Mouse (Mus musculus): ENCODE results near the gene Arid1b. TPM values are rescaled to one million over a fixed set of nuclear protein-coding genes. Genes with fewer than 3 reads are reported as not detected.
A peak's percentile ranks its signal among the peaks of the same experiment; 100 is the strongest.

Gene Arid1b
- polyA plus RNA-seq, 1 experiment from 2014 or later: 7.2 TPM

DNA sequence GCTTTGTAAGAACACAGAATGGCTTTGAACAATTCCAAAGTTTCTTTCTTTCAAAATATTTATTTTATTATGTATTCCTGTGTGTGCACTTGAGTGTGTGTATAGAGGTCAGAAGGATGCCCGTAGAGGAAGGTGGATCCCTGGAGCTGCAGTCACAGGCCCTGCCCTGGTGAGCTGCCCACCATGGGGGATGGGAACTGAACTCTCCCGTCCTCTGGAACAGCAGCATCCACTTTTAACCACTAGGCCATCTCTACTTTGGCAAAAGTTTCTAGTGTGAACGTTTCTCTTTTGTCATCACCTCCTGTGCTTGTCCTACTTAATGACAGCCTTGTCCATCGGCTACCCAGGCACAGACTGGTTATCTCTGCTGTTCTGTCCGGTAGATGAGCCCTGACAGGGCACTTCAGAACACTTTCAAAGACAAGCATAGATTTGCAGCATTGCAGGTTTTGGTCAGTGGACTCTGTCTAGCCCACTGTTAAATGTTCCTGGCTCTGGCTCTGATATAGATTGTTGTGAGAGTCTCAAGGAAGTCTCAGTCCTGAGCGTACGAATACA is 56.9 kb downstream of the Arid1b start:
- Histone ChIP-seq H3K4me1 (ENCODE audit: insufficient read depth, low read depth, low read length) (peaks cover 2% of the 10 kb centered on the region; the same call in 1 of the 2 replicates), H3K9me3 (ENCODE audit: low read length) (no peaks in the 10 kb centered on the region), H3K27me3 (replicated peaks; ENCODE audit: insufficient read depth, low read length) (no peaks in the 10 kb centered on the region), H3K36me3 (ENCODE audit: insufficient read depth, low read length) (no peaks in the 10 kb centered on the region), H3K27ac (ENCODE audit: low read length) (no peak overlapping the region), H3K4me2 (replicated peaks; ENCODE audit: low read depth, low read length) (no peak overlapping the region), H3K4me3 (ENCODE audit: low read depth, low read length) (no peak overlapping the region), H3K9ac (replicated peaks; ENCODE audit: low read depth) (no peak overlapping the region)
- 62% methylated on average over 7 of the region's 7 CpGs for WGBS
- DNase-seq (ENCODE audit: low spot score) (no peak), ATAC-seq (no peak)
- TF ChIP-seq CTCF (IDR thresholded peaks at IDR 0.05) (no peak), EP300 (IDR thresholded peaks at IDR 0.05) (no peak)

- Histone ChIP-seq H3K27me3 (replicated peaks; ENCODE audit: insufficient read depth, low read length) (no peaks in the 10 kb centered on the region), H3K9me3 (ENCODE audit: low read length) (no peaks in the 10 kb centered on the region)
- 40% methylated on average over 10 of the region's 10 CpGs for WGBS
Measured at GRCm38 (mm10) chr17:5052091-5052799, 58.1 kb downstream of the Arid1b start.

DNA sequence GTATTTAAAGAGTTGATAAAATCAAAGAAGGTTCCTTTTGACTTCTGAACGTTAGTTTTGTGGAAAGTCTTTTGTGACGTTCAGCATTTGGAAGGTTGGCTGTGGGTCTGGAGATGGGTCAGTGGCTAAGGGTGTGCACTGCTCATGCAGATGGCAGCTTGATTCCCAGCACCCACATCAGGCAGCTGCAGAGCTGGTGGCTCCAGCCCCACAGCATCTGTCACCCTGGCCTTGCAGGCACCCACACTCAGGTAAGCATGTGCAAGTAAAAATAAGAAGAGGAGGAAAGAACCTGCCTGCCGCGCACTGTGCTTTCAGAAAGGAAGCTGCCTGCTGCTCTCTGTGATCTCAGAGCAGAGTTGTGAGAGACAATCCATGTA is 58.7 kb downstream of the Arid1b start:
- Histone ChIP-seq H3K27ac (ENCODE audit: low read length) (no peak overlapping the region), H3K27me3 (replicated peaks; ENCODE audit: insufficient read depth, low read length) (no peaks in the 10 kb centered on the region), H3K4me2 (replicated peaks; ENCODE audit: low read depth, low read length) (no peak overlapping the region), H3K36me3 (ENCODE audit: insufficient read depth, low read length) (no peaks in the 10 kb centered on the region), H3K4me3 (ENCODE audit: low read depth, low read length) (no peak overlapping the region), H3K4me1 (ENCODE audit: insufficient read depth, low read depth, low read length) (peaks cover 12% of the 10 kb centered on the region; the same call in 1 of the 2 replicates), H3K9me3 (ENCODE audit: low read length) (no peaks in the 10 kb centered on the region), H3K9ac (replicated peaks; ENCODE audit: low read depth) (no peak overlapping the region)
- DNase-seq (ENCODE audit: low spot score): no peak
- WGBS: 52% methylated on average over 4 of the region's 4 CpGs
- no peak for TF ChIP-seq CTCF (IDR thresholded peaks at IDR 0.05)
- no peak for TF ChIP-seq EP300 (IDR thresholded peaks at IDR 0.05)
- ATAC-seq: no peak

More at GRCm38 (mm10) chr17:5052091-5052799, 58.1 kb downstream of the Arid1b start:
- H3K36me3 ChIP-seq (ENCODE audit: insufficient read depth, low read length): no peaks in the 10 kb centered on the region
- no peak overlapping the region for H3K27ac ChIP-seq (ENCODE audit: low read length)
- no peak overlapping the region for H3K9ac ChIP-seq (replicated peaks; ENCODE audit: low read depth)
- TF ChIP-seq EP300 (IDR thresholded peaks at IDR 0.05) (no peak), CTCF (IDR thresholded peaks at IDR 0.05) (no peak)
- H3K4me3 ChIP-seq (ENCODE audit: low read depth, low read length): no peak overlapping the region
- DNase-seq (ENCODE audit: low spot score) (no peak), ATAC-seq (no peak)
- no peak overlapping the region for H3K4me2 ChIP-seq (replicated peaks; ENCODE audit: low read depth, low read length)
- peaks cover 7% of the 10 kb centered on the region; the same call in 1 of the 2 replicates for H3K4me1 ChIP-seq (ENCODE audit: insufficient read depth, low read depth, low read length)

DNA sequence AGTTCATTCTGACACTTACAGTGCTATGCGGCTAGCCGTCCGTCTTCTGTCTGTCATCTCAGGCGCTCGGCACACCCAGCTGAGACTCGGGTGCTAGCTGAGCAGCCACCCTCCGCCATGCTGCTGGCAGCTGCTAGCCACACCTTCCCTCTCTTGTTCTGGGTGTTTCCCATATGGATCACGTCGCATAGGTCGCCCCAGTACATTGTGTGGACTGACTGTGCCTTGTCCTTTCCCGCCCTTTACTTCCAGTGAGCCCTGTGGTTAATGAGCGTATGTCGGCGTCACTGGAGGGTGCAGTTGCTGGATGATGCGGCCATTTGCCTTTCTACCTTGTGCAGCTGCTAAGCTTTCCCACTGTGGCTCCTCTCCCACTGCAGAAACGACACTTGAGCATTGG is 59.1 kb downstream of the Arid1b start:
- TF ChIP-seq EP300 (IDR thresholded peaks at IDR 0.05): no peak
- TF ChIP-seq CTCF (IDR thresholded peaks at IDR 0.05): no peak
- Histone ChIP-seq H3K27ac (ENCODE audit: low read length) (no peak overlapping the region), H3K9ac (replicated peaks; ENCODE audit: low read depth) (no peak overlapping the region), H3K4me2 (replicated peaks; ENCODE audit: low read depth, low read length) (no peak overlapping the region), H3K27me3 (replicated peaks; ENCODE audit: insufficient read depth, low read length) (no peaks in the 10 kb centered on the region), H3K4me1 (ENCODE audit: insufficient read depth, low read depth, low read length) (peaks cover 15% of the 10 kb centered on the region; the same call in 1 of the 2 replicates), H3K4me3 (ENCODE audit: low read depth, low read length) (no peak overlapping the region), H3K9me3 (ENCODE audit: low read length) (no peaks in the 10 kb centered on the region), H3K36me3 (ENCODE audit: insufficient read depth, low read length) (no peaks in the 10 kb centered on the region)
- ATAC-seq (no peak), DNase-seq (ENCODE audit: low spot score) (no peak)
- WGBS: 52% methylated on average over 16 of the region's 16 CpGs

DNA sequence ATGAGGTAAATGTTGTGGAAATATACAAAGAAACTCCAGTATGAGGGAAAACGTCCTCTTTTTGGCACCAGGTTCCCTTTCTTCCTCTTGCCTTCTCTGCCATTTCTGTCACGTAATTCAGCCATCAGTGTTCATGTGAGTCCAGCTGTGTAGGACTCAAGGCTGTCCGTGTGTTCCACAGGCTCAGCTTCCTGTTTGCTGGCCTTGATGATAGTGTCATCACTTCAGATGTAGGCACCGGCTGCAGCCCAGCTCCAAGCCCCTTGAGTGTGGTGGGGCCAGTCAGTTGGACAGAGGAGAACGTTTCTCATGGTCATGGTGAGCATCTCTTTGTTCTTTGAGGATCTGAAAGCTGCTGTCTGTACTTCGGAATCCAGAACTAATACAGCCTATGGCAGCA is 61.3 kb downstream of the Arid1b start:
- DNase-seq (ENCODE audit: low spot score): peak; percentile 36
- Histone ChIP-seq H3K27ac (ENCODE audit: low read length) (no peak overlapping the region), H3K9me3 (ENCODE audit: low read length) (no peaks in the 10 kb centered on the region), H3K27me3 (replicated peaks; ENCODE audit: insufficient read depth, low read length) (no peaks in the 10 kb centered on the region), H3K4me1 (ENCODE audit: insufficient read depth, low read depth, low read length) (peaks cover 33% of the 10 kb centered on the region; the same call in 1 of the 2 replicates), H3K4me3 (ENCODE audit: low read depth, low read length) (no peak overlapping the region), H3K4me2 (replicated peaks; ENCODE audit: low read depth, low read length) (no peak overlapping the region), H3K36me3 (ENCODE audit: insufficient read depth, low read length) (no peaks in the 10 kb centered on the region), H3K9ac (replicated peaks; ENCODE audit: low read depth) (no peak overlapping the region)
- no peak for ATAC-seq
- TF ChIP-seq EP300 (IDR thresholded peaks at IDR 0.05) (no peak), CTCF (IDR thresholded peaks at IDR 0.05) (no peak)
- 52% methylated on average over 6 of the region's 6 CpGs for WGBS

DNA sequence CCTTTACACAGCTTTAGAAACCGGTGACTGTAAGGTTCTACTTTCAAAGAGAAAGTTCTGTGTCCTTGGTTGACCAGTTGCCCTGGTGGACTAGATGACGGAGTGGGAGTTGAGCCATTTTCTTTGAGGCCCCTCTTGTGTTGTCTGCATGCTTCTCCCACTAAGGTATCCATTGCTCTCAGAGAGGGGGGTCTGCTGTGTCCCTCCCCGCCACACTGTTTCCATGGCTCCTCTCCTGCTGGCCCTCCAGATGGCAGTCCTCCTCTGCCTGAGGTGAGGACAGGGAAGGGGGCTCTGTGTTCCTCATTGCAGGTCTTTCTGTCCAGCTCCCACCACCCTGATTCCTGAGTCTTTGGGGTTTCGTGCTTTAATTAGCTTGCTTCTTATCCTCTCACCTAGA is 62.5 kb downstream of the Arid1b start:
- Histone ChIP-seq H3K9ac (replicated peaks; ENCODE audit: low read depth) (no peak overlapping the region), H3K27ac (ENCODE audit: low read length) (no peak overlapping the region)

More for the DNA sequence above, 62.5 kb downstream of the Arid1b start:
- Histone ChIP-seq H3K9me3 (ENCODE audit: low read length) (no peaks in the 10 kb centered on the region), H3K27me3 (replicated peaks; ENCODE audit: insufficient read depth, low read length) (no peaks in the 10 kb centered on the region), H3K4me2 (replicated peaks; ENCODE audit: low read depth, low read length) (no peak overlapping the region), H3K36me3 (ENCODE audit: insufficient read depth, low read length) (no peaks in the 10 kb centered on the region), H3K4me3 (ENCODE audit: low read depth, low read length) (no peak overlapping the region), H3K4me1 (ENCODE audit: insufficient read depth, low read depth, low read length) (peaks cover 38% of the 10 kb centered on the region; the same call in 1 of the 2 replicates)
- DNase-seq (ENCODE audit: low spot score) (no peak), ATAC-seq (no peak)
- TF ChIP-seq CTCF (IDR thresholded peaks at IDR 0.05) (no peak), EP300 (IDR thresholded peaks at IDR 0.05) (no peak)
- WGBS: 75% methylated on average over 4 of the region's 4 CpGs

Measured in lung, postnatal 0 days (tissue).